Mouse (Mus musculus) hindbrain, embryonic 12.5 days (tissue): ENCODE results near the gene Diras1. TPM values are rescaled to one million over a fixed set of nuclear protein-coding genes. Genes with fewer than 3 reads are reported as not detected.

Experiments used
- ATAC-seq: fragments of 200-750 bp; cut with Nextera tagmentation; 2 replicates; pipeline ENCODE4 v1.8.0; 2017; ENCODE audit warnings: moderate TSS enrichment; ENCODE audit not compliant: low FRiP score
- H3K27ac ChIP-seq: fragments of 300-500 bp; sonication (generic); 2 replicates; pipeline ENCODE4 v1.5.1; 2016; ENCODE audit warnings: mild to moderate bottlenecking
- H3K27me3 ChIP-seq: fragments of 300-500 bp; sonication (generic); 2 replicates; pipeline ENCODE4 v1.6.1; 2016; ENCODE audit warnings: mild to moderate bottlenecking
- H3K36me3 ChIP-seq: fragments of 300-500 bp; sonication (generic); 2 replicates; pipeline ENCODE4 v1.6.1; 2016; ENCODE audit warnings: mild to moderate bottlenecking
- H3K4me1 ChIP-seq: fragments of 300-500 bp; sonication (generic); 2 replicates; pipeline ENCODE4 v1.6.1; 2016
- H3K4me2 ChIP-seq: fragments of 300-500 bp; sonication (generic); replicated peaks from 2 replicates; pipeline ENCODE4 v1.6.1; 2016; ENCODE audit warnings: mild to moderate bottlenecking
- H3K4me3 ChIP-seq: fragments of 300-500 bp; sonication (generic); 2 replicates; pipeline ENCODE4 v1.5.1; 2016; ENCODE audit warnings: mild to moderate bottlenecking
- H3K9ac ChIP-seq: fragments of 300-500 bp; sonication (generic); 2 replicates; pipeline ENCODE4 v1.6.1; 2016; ENCODE audit warnings: mild to moderate bottlenecking, moderate library complexity
- H3K9me3 ChIP-seq: fragments of 300-500 bp; sonication (generic); replicated peaks from 2 replicates; pipeline ENCODE4 v1.6.1; 2016; ENCODE audit warnings: mild to moderate bottlenecking
- WGBS: fragments of 180-500 bp; shearing (Covaris S2); methylation state at CpG from one replicate; pipeline ENCODE4 v1.1.7; 2016; 5-methylcytosine and 5-hydroxymethylcytosine counted together
- polyA plus RNA-seq: library from polyadenylated mRNA; unstranded; fragments of >200 nt; fragmentation: Nextera tagmentation; extraction: Ambion mirVana; gene quantifications from 2 replicates; pipeline ENCODE4 v1.2.1, GENCODE M21; 2016

Gene Diras1
- polyA plus RNA-seq, 1 experiment from 2014 or later: 16.4 TPM

- ATAC-seq: peak; percentile 53
- H3K4me1 ChIP-seq: peaks cover 12% of the 10 kb centered on the region
- peaks cover 45% of the 10 kb centered on the region for H3K27me3 ChIP-seq
- no peaks in the 10 kb centered on the region for H3K9me3 ChIP-seq
- peak overlapping the region; percentile 46 for H3K4me3 ChIP-seq
- no peak overlapping the region for H3K27ac ChIP-seq
- H3K36me3 ChIP-seq: 0 out of 2 replicates have a peak, but pooled peaks cover 7% of the 10 kb centered on the region
- peak overlapping the region; percentile 78 for H3K4me2 ChIP-seq
- peak overlapping the region; percentile 70 for H3K9ac ChIP-seq
- 2% methylated on average over 41 of the region's 43 CpGs for WGBS
Observed at GRCm38 (mm10) chr10:81025047-81025621, 328 bp downstream of the Diras1 start.

- ATAC-seq: peak; percentile 34; the same call in 1 of the 2 replicates
- peaks cover 45% of the 10 kb centered on the region for H3K27me3 ChIP-seq
- H3K9ac ChIP-seq: peak overlapping the region; percentile 70
- H3K4me3 ChIP-seq: peak overlapping the region; percentile 46
- 74% methylated on average over 5 of the region's 5 CpGs for WGBS
- H3K36me3 ChIP-seq: no peaks in the 10 kb centered on the region; the same call in 1 of the 2 replicates
- H3K9me3 ChIP-seq: no peaks in the 10 kb centered on the region
- H3K27ac ChIP-seq: no peak overlapping the region
- peaks cover 12% of the 10 kb centered on the region for H3K4me1 ChIP-seq
- peak overlapping the region; percentile 78 for H3K4me2 ChIP-seq
Observed at GRCm38 (mm10) chr10:81024346-81024937, 1.0 kb downstream of the Diras1 start.

GRCm38 (mm10) chr10:81022744-81023143, 2.7 kb downstream of the Diras1 start:
- WGBS: 68% methylated on average over 8 of the region's 8 CpGs
- ATAC-seq: no peak
- peaks cover 45% of the 10 kb centered on the region for H3K27me3 ChIP-seq

GRCm38 (mm10) chr10:81021547-81022110, 3.8 kb downstream of the Diras1 start:
- Histone ChIP-seq H3K27me3 (peaks cover 45% of the 10 kb centered on the region), H3K36me3 (no peaks in the 10 kb centered on the region; the same call in 1 of the 2 replicates), H3K4me2 (peak overlapping the region; percentile 22; the same call in 1 of the 2 replicates), H3K27ac (no peak overlapping the region), H3K9ac (no peak overlapping the region), H3K9me3 (no peaks in the 10 kb centered on the region), H3K4me1 (peaks cover 9% of the 10 kb centered on the region), H3K4me3 (no peak overlapping the region)
- WGBS: 20% methylated on average over 26 of the region's 26 CpGs
- ATAC-seq: no peak

More at GRCm38 (mm10) chr10:81022744-81023143, 2.7 kb downstream of the Diras1 start:
- Histone ChIP-seq H3K4me3 (no peak overlapping the region), H3K36me3 (no peaks in the 10 kb centered on the region; the same call in 1 of the 2 replicates), H3K4me2 (no peak overlapping the region), H3K27ac (no peak overlapping the region), H3K9ac (no peak overlapping the region), H3K9me3 (no peaks in the 10 kb centered on the region), H3K4me1 (peaks cover 9% of the 10 kb centered on the region)

- Histone ChIP-seq H3K4me1 (peaks cover 7% of the 10 kb centered on the region), H3K9ac (0 out of 2 replicates have a peak overlapping the region, but pooled peaks have one; percentile 18), H3K36me3 (no peaks in the 10 kb centered on the region; the same call in 1 of the 2 replicates), H3K4me2 (no peak overlapping the region), H3K27me3 (peaks cover 38% of the 10 kb centered on the region), H3K27ac (no peak overlapping the region), H3K9me3 (no peaks in the 10 kb centered on the region), H3K4me3 (no peak overlapping the region)
- WGBS: 43% methylated on average over 2 of the region's 2 CpGs
- no peak for ATAC-seq
Observed at GRCm38 (mm10) chr10:81020207-81020606, 5.3 kb downstream of the Diras1 start.

- no peak overlapping the region for H3K27ac ChIP-seq
- H3K9ac ChIP-seq: peak overlapping the region; percentile 8; the same call in 1 of the 2 replicates
- 77% methylated on average over 6 of the region's 6 CpGs for WGBS
Observed at GRCm38 (mm10) chr10:81019687-81020086, 5.8 kb downstream of the Diras1 start.

GRCm38 (mm10) chr10:81018326-81018725, 7.1 kb downstream of the Diras1 start:
- 38% methylated on average over 10 of the region's 10 CpGs for WGBS
- no peak for ATAC-seq
- Histone ChIP-seq H3K9ac (no peak overlapping the region), H3K4me3 (no peak overlapping the region), H3K4me2 (no peak overlapping the region), H3K27ac (no peak overlapping the region), H3K9me3 (no peaks in the 10 kb centered on the region), H3K36me3 (no peaks in the 10 kb centered on the region; the same call in 1 of the 2 replicates), H3K27me3 (peaks cover 20% of the 10 kb centered on the region), H3K4me1 (peaks cover 3% of the 10 kb centered on the region; the same call in 1 of the 2 replicates)

More at GRCm38 (mm10) chr10:81019687-81020086, 5.8 kb downstream of the Diras1 start:
- no peak for ATAC-seq
- H3K4me2 ChIP-seq: no peak overlapping the region
- no peak overlapping the region for H3K4me3 ChIP-seq
- H3K4me1 ChIP-seq: peaks cover 2% of the 10 kb centered on the region; the same call in 1 of the 2 replicates
- H3K27me3 ChIP-seq: peaks cover 34% of the 10 kb centered on the region
- H3K36me3 ChIP-seq: no peaks in the 10 kb centered on the region; the same call in 1 of the 2 replicates
- no peaks in the 10 kb centered on the region for H3K9me3 ChIP-seq

GRCm38 (mm10) chr10:81016645-81017044, 8.8 kb downstream of the Diras1 start:
- H3K9me3 ChIP-seq: no peaks in the 10 kb centered on the region
- H3K27ac ChIP-seq: no peak overlapping the region
- peaks cover 5% of the 10 kb centered on the region for H3K27me3 ChIP-seq
- no peak overlapping the region for H3K4me2 ChIP-seq
- H3K9ac ChIP-seq: no peak overlapping the region
- ATAC-seq: no peak
- H3K36me3 ChIP-seq: no peaks in the 10 kb centered on the region; the same call in 1 of the 2 replicates
- WGBS: 9% methylated on average over 7 of the region's 7 CpGs
- no peak overlapping the region for H3K4me3 ChIP-seq
- H3K4me1 ChIP-seq: peaks cover 3% of the 10 kb centered on the region; the same call in 1 of the 2 replicates

- H3K9ac ChIP-seq: no peak overlapping the region
- ATAC-seq: no peak
- H3K27ac ChIP-seq: no peak overlapping the region
- no peaks in the 10 kb centered on the region for H3K27me3 ChIP-seq
- no peaks in the 10 kb centered on the region for H3K9me3 ChIP-seq
- H3K4me3 ChIP-seq: no peak overlapping the region
- no peaks in the 10 kb centered on the region; the same call in 1 of the 2 replicates for H3K36me3 ChIP-seq
- 87% methylated on average over 2 of the region's 2 CpGs for WGBS
- no peak overlapping the region for H3K4me2 ChIP-seq
- H3K4me1 ChIP-seq: peaks cover 3% of the 10 kb centered on the region; the same call in 1 of the 2 replicates
Observed at GRCm38 (mm10) chr10:81015666-81016065, 9.8 kb downstream of the Diras1 start.

GRCm38 (mm10) chr10:81014393-81015384, 10.8 kb downstream of the Diras1 start, which contains the start of gene Gng7:
Gng7 (minus strand) TSS chr10:81014945.
- 10% methylated on average over 31 of the region's 31 CpGs for WGBS
- no peaks in the 10 kb centered on the region for H3K27me3 ChIP-seq

GRCm38 (mm10) chr10:81010851-81011250, 14.6 kb downstream of the Diras1 start:
- WGBS: 82% methylated on average over 6 of the region's 6 CpGs
- Histone ChIP-seq H3K4me1 (peaks cover 3% of the 10 kb centered on the region; the same call in 1 of the 2 replicates), H3K9ac (no peak overlapping the region), H3K27ac (no peak overlapping the region), H3K4me3 (no peak overlapping the region), H3K4me2 (no peak overlapping the region), H3K27me3 (peaks cover 7% of the 10 kb centered on the region; the same call in 1 of the 2 replicates), H3K9me3 (no peaks in the 10 kb centered on the region), H3K36me3 (no peaks in the 10 kb centered on the region)
- no peak for ATAC-seq

More at GRCm38 (mm10) chr10:81014393-81015384, 10.8 kb downstream of the Diras1 start, which contains the start of gene Gng7:
- Histone ChIP-seq H3K4me1 (peaks cover 3% of the 10 kb centered on the region; the same call in 1 of the 2 replicates), H3K9ac (peak within 1 kb of the TSS; percentile 65), H3K4me2 (peak within 1 kb of the TSS; percentile 65), H3K27ac (0 out of 2 replicates have a peak within 1 kb of the TSS, but pooled peaks have one; percentile 30), H3K36me3 (no peaks in the 10 kb centered on the region; the same call in 1 of the 2 replicates), H3K4me3 (peak within 1 kb of the TSS; percentile 39), H3K9me3 (no peaks in the 10 kb centered on the region)
- peak; percentile 96 for ATAC-seq
